Mouse (Mus musculus) natural killer cell, adult 2 months (primary cell): Measurements from ENCODE around the gene Olfr464.

Source experiments
- DNase-seq, 2 experiments: peaks; one replicate each; pipeline ENCODE4 v3.0.0; 2022; ENCODE audit warnings: low spot score in 2 of 2

The Olfr464 gene

GRCm38 (mm10) chr11:87920966-87921365, at the start of gene Olfr464:
Olfr464 (minus strand) TSS chr11:87920967.
- DNase-seq = no peak

- peak; percentile 35 to 49 for DNase-seq
Measured at GRCm38 (mm10) chr11:87968356-87969122, 47.8 kb upstream of the Olfr464 start.

GRCm38 (mm10) chr11:87967692-87968289, 47.0 kb upstream of the Olfr464 start:
- peak; percentile 88 for DNase-seq

GRCm38 (mm10) chr11:87966214-87966613, 45.4 kb upstream of the Olfr464 start:
- DNase-seq = peak; percentile 32

DNA sequence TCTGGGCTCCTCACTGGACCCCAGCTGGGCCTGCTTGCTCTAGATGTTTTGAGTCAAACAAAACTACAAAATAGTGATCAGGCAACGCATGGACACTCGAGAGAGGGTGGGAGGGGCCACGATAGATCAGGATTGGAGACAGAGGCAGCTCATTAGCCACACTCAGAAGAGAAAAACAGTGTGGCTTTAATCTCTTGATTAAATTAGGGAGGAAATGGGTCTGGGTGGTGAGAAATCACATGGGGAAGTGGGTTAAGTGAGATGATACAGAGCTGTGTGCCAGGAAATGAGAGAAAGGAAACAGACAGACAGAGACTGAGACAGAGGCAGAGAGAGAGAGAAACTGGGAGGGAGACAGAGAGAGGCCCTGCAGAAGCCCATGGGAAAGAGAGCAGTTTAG, 44.5 kb upstream of the Olfr464 start:
- DNase-seq = peak in 1 of 2 experiments; percentile 30

DNA sequence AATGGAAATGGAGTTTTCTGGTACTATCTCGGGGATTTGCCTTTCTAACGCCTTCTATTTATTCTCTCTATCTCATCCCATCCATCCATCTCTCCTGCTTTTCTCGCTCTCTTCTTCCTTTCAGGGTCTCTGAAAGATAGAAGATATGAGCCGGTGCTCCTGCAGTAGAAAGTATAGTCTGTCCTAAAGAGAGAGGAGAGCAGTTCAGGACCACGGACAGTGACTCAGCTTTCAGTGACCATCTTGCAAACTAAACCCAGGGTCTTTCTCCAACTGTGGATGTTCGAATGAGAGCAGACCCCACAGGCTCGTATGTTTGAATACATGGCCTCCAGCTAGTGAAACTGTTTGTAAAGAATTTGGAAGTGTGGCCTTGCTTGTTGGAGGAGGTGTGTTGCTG, 36.3 kb upstream of the Olfr464 start:
- DNase-seq = no peak

DNA sequence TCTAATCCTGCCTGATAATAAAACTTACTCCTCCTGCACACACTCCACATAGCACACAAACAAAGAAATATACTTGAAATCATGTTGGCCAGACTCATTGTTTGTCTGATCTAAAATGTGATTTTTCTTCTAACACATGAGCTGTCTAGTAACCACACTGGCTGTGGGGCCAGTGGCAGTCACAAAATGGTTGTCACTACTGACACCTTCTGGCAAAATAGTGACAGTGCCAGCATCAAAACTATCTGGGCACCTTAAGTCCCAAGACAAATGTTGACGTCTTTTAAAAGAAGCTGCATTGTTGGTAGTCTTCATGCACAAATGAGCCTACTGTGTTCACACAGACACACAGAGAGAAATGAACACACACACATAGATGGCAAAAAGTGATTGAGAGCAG, 34.4 kb upstream of the Olfr464 start:
- no peak for DNase-seq

DNA sequence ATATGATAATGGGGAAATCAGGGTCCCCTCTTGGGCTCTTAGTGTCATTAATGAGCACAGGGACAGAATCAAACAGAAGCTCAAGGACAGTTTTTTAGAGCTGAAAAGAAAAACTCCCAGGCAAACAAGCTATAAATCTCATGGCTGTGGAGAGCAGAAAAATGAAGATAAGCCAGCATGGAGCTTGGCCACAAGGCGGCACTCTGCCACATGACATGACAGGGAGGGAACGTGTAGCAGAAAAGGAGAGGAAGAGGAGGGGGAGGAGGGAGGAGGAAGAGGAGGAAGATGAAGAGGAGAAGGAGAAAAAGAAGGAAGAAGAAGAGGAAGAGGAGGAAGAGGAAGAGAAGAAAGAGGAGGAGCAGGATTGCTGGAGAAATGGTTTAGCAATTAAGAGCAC, 29.2 kb upstream of the Olfr464 start:
- DNase-seq = no peak

DNA sequence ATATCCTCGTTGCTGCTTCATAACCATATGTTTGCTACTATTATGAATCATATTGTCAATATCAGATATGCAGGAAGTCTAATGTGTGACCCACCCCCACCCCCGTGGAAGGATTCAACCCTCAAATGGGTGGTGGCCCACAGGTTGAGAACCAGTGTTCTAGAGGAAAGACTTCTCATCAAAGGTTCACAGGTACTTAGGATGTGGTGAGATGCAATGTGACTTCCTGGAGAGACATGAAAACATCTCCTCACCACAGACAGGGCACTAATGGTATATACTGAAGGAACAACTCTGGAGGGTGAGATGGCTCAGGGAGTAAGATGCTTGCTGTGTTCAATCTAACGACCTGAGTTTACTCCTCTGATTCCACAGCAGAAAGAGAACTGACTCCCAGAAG, 14.7 kb upstream of the Olfr464 start:
- peak; percentile 37 to 43 for DNase-seq

DNA sequence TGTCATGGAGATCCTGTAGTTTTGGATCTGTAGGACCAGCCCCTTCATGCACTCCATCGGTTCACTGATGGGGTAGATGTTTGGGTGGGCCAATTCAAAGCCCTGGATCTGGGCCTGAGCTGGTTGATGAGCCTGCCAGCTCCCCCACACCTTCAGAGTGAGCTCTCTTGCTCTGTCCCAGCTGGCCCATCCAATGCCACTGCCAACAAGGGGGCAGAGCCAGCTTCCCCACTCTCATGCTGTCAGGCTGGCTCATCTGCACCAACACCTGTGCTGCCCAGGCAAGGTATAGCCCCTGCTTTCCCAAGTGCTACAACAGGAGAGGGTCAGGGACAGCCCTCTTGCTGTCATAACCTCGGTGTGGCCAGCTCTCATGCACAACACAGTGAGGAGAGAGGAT, 13.0 kb upstream of the Olfr464 start:
- no peak for DNase-seq

DNA sequence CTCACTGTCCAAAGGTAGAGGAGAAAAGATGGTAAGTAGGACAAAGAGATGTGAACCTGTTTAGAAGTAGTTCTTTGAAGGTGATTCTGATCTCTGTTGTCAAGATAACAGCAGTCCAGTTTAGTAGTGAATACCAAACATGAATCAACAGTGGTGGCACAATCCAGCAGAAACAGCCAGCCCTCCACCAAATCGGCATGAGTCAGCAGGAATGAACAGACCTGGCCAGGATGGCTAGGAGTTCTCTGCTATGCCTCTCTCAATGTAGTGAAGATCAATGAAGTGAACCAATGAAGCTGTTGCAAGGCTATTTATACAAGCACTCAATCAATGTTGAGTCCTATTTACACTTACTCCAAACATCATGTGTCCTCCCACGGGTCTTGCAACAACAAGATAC, 9.6 kb upstream of the Olfr464 start:
- no peak for DNase-seq

GRCm38 (mm10) chr11:87920301-87920700, 466 bp downstream of the Olfr464 start:
- DNase-seq = no peak

- no peak for DNase-seq
Measured at GRCm38 (mm10) chr11:87916005-87916404, 4.8 kb downstream of the Olfr464 start.

GRCm38 (mm10) chr11:87904331-87904730, 16.4 kb downstream of the Olfr464 start:
- DNase-seq = no peak

DNA sequence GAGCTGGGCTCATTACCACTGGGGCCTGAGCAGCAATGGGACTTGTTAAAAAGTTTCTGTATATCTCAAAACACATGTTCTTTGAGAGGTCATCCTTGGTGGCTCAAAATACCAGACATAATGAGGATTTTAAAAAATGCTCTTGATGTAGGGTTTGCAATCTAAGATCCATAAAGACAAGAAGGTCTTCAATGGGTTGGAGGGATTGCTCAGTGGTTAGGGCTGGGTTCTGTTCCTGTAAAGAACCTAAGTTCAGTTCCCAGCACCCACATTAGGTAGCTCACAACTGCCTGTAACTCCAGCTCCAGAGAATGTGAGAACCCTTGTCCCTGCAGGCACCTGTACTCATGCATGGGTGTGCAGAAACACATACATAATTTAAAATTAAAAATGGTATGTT, 23.5 kb downstream of the Olfr464 start, which contains the start of gene Olfr463:
Olfr463 (minus strand) TSS at position 101 of the 400 bp plus-strand sequence.
- DNase-seq = no peak

DNA sequence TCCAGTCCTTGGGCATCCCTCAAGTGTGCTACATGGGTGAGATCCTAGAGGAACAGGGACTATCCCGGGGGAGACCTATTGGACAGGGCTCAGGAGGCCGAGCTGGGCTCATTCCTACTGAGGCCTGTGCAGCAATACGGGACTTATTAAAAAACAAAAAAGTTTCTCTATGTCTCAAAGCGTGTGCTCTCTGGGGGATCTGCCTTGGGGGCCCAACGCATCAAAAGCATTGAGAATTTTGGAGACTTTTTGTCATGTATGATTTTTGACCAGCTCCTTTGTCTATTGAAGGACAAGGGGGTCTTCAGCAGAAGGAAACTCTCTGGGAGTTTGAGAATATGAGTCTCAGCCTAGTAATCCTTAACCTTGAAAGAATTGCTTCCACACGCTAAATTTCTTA, 28.6 kb downstream of the Olfr464 start, which contains the start of gene Olfr462:
Olfr462 (minus strand) TSS at position 101 of the 400 bp plus-strand sequence.
- no peak for DNase-seq

- no peak for DNase-seq
Measured at GRCm38 (mm10) chr11:87884856-87885255, 35.9 kb downstream of the Olfr464 start.

DNA sequence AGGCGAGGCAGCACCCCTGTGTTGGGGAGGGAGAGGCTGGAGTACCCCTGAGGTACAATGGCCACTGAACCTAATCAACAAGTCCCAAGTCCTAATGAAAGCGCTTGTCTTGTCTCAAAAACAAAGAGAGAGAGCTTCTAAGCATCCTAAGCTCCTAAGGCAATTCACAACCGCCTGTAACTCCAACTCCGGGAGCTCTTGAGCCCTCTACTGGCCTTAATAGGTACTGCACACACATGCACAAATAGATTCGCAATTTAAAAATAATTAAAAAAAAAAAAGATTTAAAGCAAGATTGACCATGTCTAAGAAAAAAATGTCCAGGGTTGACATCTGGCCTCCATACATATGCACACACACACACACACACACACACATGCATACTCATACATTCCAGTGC, 37.3 kb downstream of the Olfr464 start:
- no peak for DNase-seq

- no peak for DNase-seq
Measured at GRCm38 (mm10) chr11:87881714-87882113, 39.1 kb downstream of the Olfr464 start.

- no peak for DNase-seq
Measured at GRCm38 (mm10) chr11:87879826-87880225, 40.9 kb downstream of the Olfr464 start.

GRCm38 (mm10) chr11:87875436-87875835, 45.3 kb downstream of the Olfr464 start, which contains the start of gene Epx:
Epx (minus strand) TSS chr11:87875536.
- DNase-seq = no peak

DNA sequence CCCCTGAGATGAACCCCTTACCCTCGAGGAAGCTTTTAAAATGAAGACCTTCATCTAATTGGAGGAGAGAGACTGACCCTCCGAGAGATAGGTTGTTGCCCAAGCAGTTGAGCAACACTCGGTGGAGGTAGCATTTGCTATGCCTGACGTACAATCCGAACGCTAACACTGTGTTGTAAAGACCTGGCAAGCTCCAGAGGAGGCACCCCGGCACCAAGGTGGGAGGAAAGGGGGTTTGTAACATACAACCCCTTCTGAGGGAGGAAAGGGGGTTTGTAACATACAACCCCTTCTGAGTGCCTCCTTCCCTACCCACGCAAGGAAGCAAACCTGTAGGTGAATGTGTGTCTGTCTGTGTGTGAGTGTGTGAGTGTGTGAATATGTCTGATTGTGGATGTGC, 49.0 kb downstream of the Olfr464 start:
- no peak for DNase-seq

DNA sequence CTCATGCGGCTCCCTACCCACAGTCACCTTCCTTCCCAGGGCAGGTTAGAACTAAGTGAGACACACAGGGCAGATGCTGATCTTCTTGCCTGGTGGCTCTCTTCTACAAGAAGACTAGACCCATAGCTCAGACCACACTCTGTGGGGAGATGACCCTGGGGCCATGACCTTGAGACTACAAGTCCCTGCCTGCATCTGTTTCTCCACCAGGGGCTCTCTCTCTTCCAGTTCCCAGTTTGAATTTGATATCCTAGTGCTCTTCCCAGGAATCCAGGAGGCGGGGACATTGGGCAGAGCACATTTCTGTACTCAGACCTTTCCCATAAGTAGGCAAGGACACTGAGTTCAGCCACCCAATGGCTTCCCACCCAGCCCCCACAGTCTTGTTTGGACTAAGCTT, 50.7 kb downstream of the Olfr464 start:
- no peak for DNase-seq
